Mouse (Mus musculus): ENCODE data around the gene Mfsd13b. TPM values are rescaled to one million over a fixed set of nuclear protein-coding genes. Genes with fewer than 3 reads are reported as not detected.
"Not testable (repeated sequence)": the region's sequence is repeated elsewhere in the genome, so short reads cannot be mapped to it uniquely, and the experiment has no call there.

Gene Mfsd13b
- total and polyA plus RNA-seq, 3 experiments: not detected

DNA sequence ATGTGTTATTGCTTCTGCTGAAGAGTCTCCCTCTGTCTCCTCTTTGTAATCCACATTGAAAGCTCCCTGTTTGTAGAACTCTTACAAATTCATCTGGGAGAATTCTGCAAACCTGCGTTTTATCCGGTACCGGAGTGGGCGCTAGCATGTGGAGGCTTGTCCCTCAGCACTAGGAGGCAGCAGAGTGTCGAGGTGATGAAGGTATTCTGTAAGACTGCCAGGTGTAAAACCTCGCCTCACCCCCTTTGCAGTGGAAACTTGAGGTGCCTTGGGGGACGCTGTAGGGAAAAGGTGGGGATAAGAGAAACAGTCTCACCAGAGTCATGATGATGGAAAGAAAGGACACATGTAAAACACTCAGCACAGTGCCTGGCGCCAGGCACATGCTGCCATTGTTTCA lies 38.0 kb downstream of the Mfsd13b start:
- dilution Hi-C loops (cut with MboI; ENCODE audit: extremely low pct_ligation_motif_present, extremely low pct_unique_long_range_greater_than_20kb, low sequenced_read_pairs) (no loop called here), in situ Hi-C loops (cut with MboI; ENCODE audit: low pct_ligation_motif_present, low pct_unique_long_range_greater_than_20kb, low sequenced_read_pairs) (no loop called here)
- no peak overlapping the region for H3K4me2 ChIP-seq (ENCODE audit: insufficient read depth, low read depth, poor library complexity, severe bottlenecking)
- TF ChIP-seq RAD21 (IDR thresholded peaks at IDR 0.05; ENCODE audit: low read depth, low read length) (peak; percentile 33), ZNF384 (IDR thresholded peaks at IDR 0.05; ENCODE audit: low read depth, low read length) (no peak), CTCF (conservative IDR thresholded peaks at IDR 0.05 in 1 of 2, IDR thresholded peaks at IDR 0.05 in 1 of 2; ENCODE audit: low read depth in 2 of 2, low read length in 2 of 2) (peak in 1 of 2 experiments; percentile 53; a peak in 2 of 4 replicates), SMC3 (IDR thresholded peaks at IDR 0.05; ENCODE audit: low read depth, low read length) (peak; percentile 31), MAX (IDR thresholded peaks at IDR 0.05; ENCODE audit: low read length) (no peak)
- no peak overlapping the region for H3K27ac ChIP-seq (ENCODE audit: insufficient read depth, low read depth)
- H3K9ac ChIP-seq (ENCODE audit: insufficient read depth, low read depth): no peak overlapping the region
- no peak overlapping the region for H3K4me3 ChIP-seq (replicated peaks in 1 of 3; ENCODE audit: low read depth in 2 of 3, low read length in 2 of 3, poor library complexity in 1 of 3)
- no peaks in the 10 kb centered on the region for H3K79me2 ChIP-seq (replicated peaks; ENCODE audit: control insufficient read depth, extremely low read depth, insufficient read depth, poor library complexity, severe bottlenecking)
- peaks cover 4 to 6% of the 10 kb centered on the region in 2 experiments; a peak in 3 of 4 replicates for H3K4me1 ChIP-seq (ENCODE audit: control insufficient read depth in 1 of 2, insufficient read depth in 2 of 2)
- H3K36me3 ChIP-seq (replicated peaks in 1 of 2; ENCODE audit: control insufficient read depth in 1 of 2, insufficient read depth in 1 of 2, low read length in 1 of 2): no peaks in the 10 kb centered on the region
- H3K27me3 ChIP-seq (replicated peaks): peaks cover under 1% of the 10 kb centered on the region
- DNase-seq (ENCODE audit: extremely low read depth): no peak
- H3K9me3 ChIP-seq (replicated peaks; ENCODE audit: low read length): no peaks in the 10 kb centered on the region

DNA sequence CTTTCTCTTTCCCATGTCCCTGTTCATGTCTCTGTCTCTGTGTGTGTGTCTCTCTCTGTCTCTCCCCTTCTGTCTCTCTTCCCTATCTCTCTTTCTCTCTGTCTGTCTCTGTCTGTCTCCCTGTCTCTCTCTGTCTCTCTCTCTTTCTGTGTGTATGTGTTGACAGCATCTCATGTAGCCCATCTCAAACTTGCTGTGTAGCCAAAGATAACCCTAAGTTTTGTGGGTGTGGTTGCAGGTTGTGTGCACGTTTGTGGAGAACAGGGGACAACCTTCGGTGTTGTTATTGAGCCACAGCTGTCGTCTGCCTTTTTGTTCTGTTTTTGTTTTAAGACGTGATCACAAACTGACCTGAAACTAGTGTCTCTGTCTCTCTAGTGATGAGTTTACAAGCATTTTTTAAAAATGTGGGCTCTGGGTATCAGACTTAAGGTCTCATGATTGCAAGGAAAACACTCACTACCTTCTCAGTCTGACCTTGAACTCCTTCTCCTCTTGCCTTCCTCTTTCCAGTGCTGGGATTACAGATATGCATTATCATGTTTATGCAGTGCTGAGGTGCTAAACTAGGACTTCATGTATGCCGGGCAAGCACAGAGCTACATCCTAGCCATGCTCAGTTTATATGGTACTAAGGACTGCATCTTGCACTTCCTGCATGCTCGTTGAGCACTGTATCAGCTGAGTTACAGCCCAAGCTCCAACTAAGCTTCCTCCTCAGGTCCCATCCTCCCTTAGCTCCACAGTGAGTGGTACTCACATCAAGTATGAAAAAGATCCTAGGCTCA lies 43.1 kb downstream of the Mfsd13b start:
- Histone ChIP-seq H3K9ac (ENCODE audit: insufficient read depth, low read depth) (no peak overlapping the region), H3K27me3 (replicated peaks) (peaks cover 19% of the 10 kb centered on the region), H3K9me3 (replicated peaks; ENCODE audit: low read length) (no peaks in the 10 kb centered on the region), H3K27ac (ENCODE audit: insufficient read depth, low read depth) (no peak overlapping the region), H3K36me3 (replicated peaks in 1 of 2; ENCODE audit: control insufficient read depth in 1 of 2, insufficient read depth in 1 of 2, low read length in 1 of 2) (no peaks in the 10 kb centered on the region), H3K4me1 (ENCODE audit: control insufficient read depth in 1 of 2, insufficient read depth in 2 of 2) (0 out of 4 replicates have a peak, but pooled peaks cover 0 to 2% of the 10 kb centered on the region in 2 experiments), H3K4me3 (replicated peaks in 1 of 3; ENCODE audit: low read depth in 2 of 3, low read length in 2 of 3, poor library complexity in 1 of 3) (no peak overlapping the region), H3K4me2 (ENCODE audit: insufficient read depth, low read depth, poor library complexity, severe bottlenecking) (no peak overlapping the region), H3K79me2 (replicated peaks; ENCODE audit: control insufficient read depth, extremely low read depth, insufficient read depth, poor library complexity, severe bottlenecking) (no peaks in the 10 kb centered on the region; the same call in 1 of the 2 replicates)
- TF ChIP-seq ZMIZ1 (IDR thresholded peaks at IDR 0.05; ENCODE audit: low read depth, low read length) (no peak), TBP (conservative IDR thresholded peaks at IDR 0.05; ENCODE audit: low read depth, low read length) (no peak), PAX5 (IDR thresholded peaks at IDR 0.05; ENCODE audit: low read length) (no peak)
- dilution Hi-C loops (cut with MboI; ENCODE audit: extremely low pct_ligation_motif_present, extremely low pct_unique_long_range_greater_than_20kb, low sequenced_read_pairs): no loop called here
- DNase-seq (ENCODE audit: extremely low read depth): no peak
- in situ Hi-C loops (cut with MboI; ENCODE audit: low pct_ligation_motif_present, low pct_unique_long_range_greater_than_20kb, low sequenced_read_pairs): no loop called here

DNA sequence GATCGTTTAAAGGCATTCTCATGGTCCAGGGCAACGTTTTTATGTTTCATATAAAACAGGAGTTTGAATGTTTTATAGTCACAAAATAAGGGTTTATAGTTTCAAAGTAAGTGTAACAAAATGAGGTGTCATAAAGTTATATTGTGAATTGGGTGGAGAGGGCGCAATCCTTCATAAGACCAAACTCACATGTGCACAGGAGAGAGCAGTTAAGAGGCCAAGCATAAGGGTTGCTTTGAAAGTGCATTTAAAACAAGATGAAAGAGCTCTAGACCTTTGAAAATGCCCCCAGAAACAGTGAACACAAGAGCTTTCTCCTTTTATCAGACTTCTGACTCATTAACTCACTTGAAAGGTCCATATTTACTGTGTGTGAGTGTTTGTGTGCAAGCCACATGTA lies 44.0 kb downstream of the Mfsd13b start:
- dilution Hi-C loops (cut with MboI; ENCODE audit: extremely low pct_ligation_motif_present, extremely low pct_unique_long_range_greater_than_20kb, low sequenced_read_pairs): no loop called here
- Histone ChIP-seq H3K9ac (ENCODE audit: insufficient read depth, low read depth) (no peak overlapping the region), H3K79me2 (replicated peaks; ENCODE audit: control insufficient read depth, extremely low read depth, insufficient read depth, poor library complexity, severe bottlenecking) (no peaks in the 10 kb centered on the region; the same call in 1 of the 2 replicates), H3K4me3 (replicated peaks in 1 of 3; ENCODE audit: low read depth in 2 of 3, low read length in 2 of 3, poor library complexity in 1 of 3) (no peak overlapping the region), H3K27me3 (replicated peaks) (peaks cover 19% of the 10 kb centered on the region), H3K36me3 (replicated peaks in 1 of 2; ENCODE audit: control insufficient read depth in 1 of 2, insufficient read depth in 1 of 2, low read length in 1 of 2) (no peaks in the 10 kb centered on the region), H3K4me2 (ENCODE audit: insufficient read depth, low read depth, poor library complexity, severe bottlenecking) (no peak overlapping the region), H3K27ac (ENCODE audit: insufficient read depth, low read depth) (no peak overlapping the region), H3K9me3 (replicated peaks; ENCODE audit: low read length) (no peaks in the 10 kb centered on the region), H3K4me1 (ENCODE audit: control insufficient read depth in 1 of 2, insufficient read depth in 2 of 2) (no peaks in the 10 kb centered on the region)
- TF ChIP-seq TCF12 (IDR thresholded peaks at IDR 0.05; ENCODE audit: low read depth, low read length) (no peak), SIN3A (IDR thresholded peaks at IDR 0.05; ENCODE audit: low read length) (no peak), CHD1 (IDR thresholded peaks at IDR 0.05; ENCODE audit: low read depth, low read length) (no peak), HCFC1 (IDR thresholded peaks at IDR 0.05; ENCODE audit: low read depth, low read length) (no peak), MEF2A (IDR thresholded peaks at IDR 0.05; ENCODE audit: borderline replicate concordance, low read depth, low read length) (no peak), CTCF (conservative IDR thresholded peaks at IDR 0.05 in 1 of 2, IDR thresholded peaks at IDR 0.05 in 1 of 2; ENCODE audit: low read depth in 2 of 2, low read length in 2 of 2) (no peak), E2F4 (IDR thresholded peaks at IDR 0.05; ENCODE audit: insufficient replicate concordance, low read depth, low read length) (no peak), NELFE (IDR thresholded peaks at IDR 0.05; ENCODE audit: low read depth, low read length) (no peak)
- no peak for DNase-seq (ENCODE audit: extremely low read depth)
- in situ Hi-C loops (cut with MboI; ENCODE audit: low pct_ligation_motif_present, low pct_unique_long_range_greater_than_20kb, low sequenced_read_pairs): no loop called here

DNA sequence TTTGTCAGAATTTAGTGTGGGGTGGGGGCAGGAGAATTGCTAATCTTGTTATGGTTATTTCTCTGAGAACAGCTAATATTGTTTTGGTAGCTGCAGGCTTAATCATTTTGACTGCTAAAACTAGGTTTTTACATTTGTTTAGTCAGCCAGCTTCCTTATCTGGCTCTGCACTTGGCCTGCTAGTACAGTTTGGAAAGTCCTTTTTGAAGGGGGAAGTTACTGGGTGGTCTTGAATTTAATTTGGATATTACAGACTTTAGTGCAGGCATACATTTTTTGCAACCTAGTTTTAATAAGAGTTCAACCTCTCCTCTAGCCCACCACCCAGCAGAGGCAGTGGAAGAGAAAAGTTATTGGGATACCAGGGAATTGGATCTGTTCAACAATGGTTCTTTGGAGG lies 47.6 kb downstream of the Mfsd13b start:
- H3K9me3 ChIP-seq (replicated peaks; ENCODE audit: low read length); H3K4me1 ChIP-seq (ENCODE audit: control insufficient read depth in 1 of 2, insufficient read depth in 2 of 2); H3K9ac ChIP-seq (ENCODE audit: insufficient read depth, low read depth); H3K27ac ChIP-seq (ENCODE audit: insufficient read depth, low read depth); DNase-seq (ENCODE audit: extremely low read depth); H3K4me3 ChIP-seq (replicated peaks in 1 of 3; ENCODE audit: low read depth in 2 of 3, low read length in 2 of 3, poor library complexity in 1 of 3); H3K4me2 ChIP-seq (ENCODE audit: insufficient read depth, low read depth, poor library complexity, severe bottlenecking); dilution Hi-C loops (cut with MboI; ENCODE audit: extremely low pct_ligation_motif_present, extremely low pct_unique_long_range_greater_than_20kb, low sequenced_read_pairs); H3K36me3 ChIP-seq (replicated peaks in 1 of 2; ENCODE audit: control insufficient read depth in 1 of 2, insufficient read depth in 1 of 2, low read length in 1 of 2); H3K79me2 ChIP-seq (replicated peaks; ENCODE audit: control insufficient read depth, extremely low read depth, insufficient read depth, poor library complexity, severe bottlenecking): not testable (repeated sequence)
- in situ Hi-C loops (cut with MboI; ENCODE audit: low pct_ligation_motif_present, low pct_unique_long_range_greater_than_20kb, low sequenced_read_pairs): loop anchor here (10.0 kb wide), 2 partner anchors 45 to 195 kb away; partner anchors contain the start of genes Cdr2 and Mfsd13b
- peaks cover 19% of the 10 kb centered on the region for H3K27me3 ChIP-seq (replicated peaks)

All from CH12.LX (cell line).